Mouse (Mus musculus) embryonic facial prominence, embryonic 13.5 days (tissue): ENCODE data around the gene Zfp811. TPM values are rescaled to one million over a fixed set of nuclear protein-coding genes. Genes with fewer than 3 reads are reported as not detected.
"Not testable (repeated sequence)": the region's sequence is repeated elsewhere in the genome, so short reads cannot be mapped to it uniquely, and the experiment has no call there.

Source experiments
- ATAC-seq: fragments of 200-750 bp; cut with Nextera tagmentation; 2 replicates; pipeline ENCODE4 v1.8.0; 2017; ENCODE audit warnings: low read depth; ENCODE audit not compliant: insufficient number of reproducible peaks, insufficient read depth, low FRiP score, low TSS enrichment
- H3K27ac ChIP-seq: fragments of 300-500 bp; sonication (generic); 2 replicates; pipeline ENCODE4 v1.5.1; 2015; ENCODE audit warnings: moderate library complexity, mild to moderate bottlenecking, inconsistent platforms
- H3K27me3 ChIP-seq: fragments of 300-500 bp; sonication (generic); 2 replicates; pipeline ENCODE4 v1.6.1; 2015; ENCODE audit warnings: mild to moderate bottlenecking, inconsistent platforms
- H3K36me3 ChIP-seq: fragments of 300-500 bp; sonication (generic); 2 replicates; pipeline ENCODE4 v1.6.1; 2015; ENCODE audit warnings: mild to moderate bottlenecking, inconsistent platforms
- H3K4me1 ChIP-seq: fragments of 300-500 bp; sonication (generic); 2 replicates; pipeline ENCODE4 v1.6.1; 2015; ENCODE audit warnings: inconsistent platforms
- H3K4me2 ChIP-seq: fragments of 300-500 bp; sonication (generic); 2 replicates; pipeline ENCODE4 v1.6.1; 2015; ENCODE audit warnings: moderate library complexity, mild to moderate bottlenecking, inconsistent platforms
- H3K4me3 ChIP-seq: fragments of 300-500 bp; sonication (generic); 2 replicates; pipeline ENCODE4 v1.5.1; 2015; ENCODE audit warnings: mild to moderate bottlenecking, inconsistent platforms
- H3K9ac ChIP-seq: fragments of 300-500 bp; sonication (generic); 2 replicates; pipeline ENCODE4 v1.6.1; 2015; ENCODE audit warnings: mild to moderate bottlenecking, inconsistent platforms
- H3K9me3 ChIP-seq: fragments of 300-500 bp; sonication (generic); 2 replicates; pipeline ENCODE4 v1.6.1; 2016; ENCODE audit warnings: inconsistent platforms
- WGBS: fragments of 180-500 bp; shearing (Covaris S2); methylation state at CpG from one replicate; pipeline ENCODE4 v1.1.7; 2015; ENCODE audit warnings: mixed read lengths; 5-methylcytosine and 5-hydroxymethylcytosine counted together
- polyA plus RNA-seq: library from polyadenylated mRNA; unstranded; fragments of >200 nt; fragmentation: Nextera tagmentation; extraction: Ambion mirVana; gene quantifications from 2 replicates; pipeline ENCODE4 v1.2.1, GENCODE M21; 2015

Zfp811 gene
- 6.8 and 9.4 TPM in 2 replicates for polyA plus RNA-seq

DNA sequence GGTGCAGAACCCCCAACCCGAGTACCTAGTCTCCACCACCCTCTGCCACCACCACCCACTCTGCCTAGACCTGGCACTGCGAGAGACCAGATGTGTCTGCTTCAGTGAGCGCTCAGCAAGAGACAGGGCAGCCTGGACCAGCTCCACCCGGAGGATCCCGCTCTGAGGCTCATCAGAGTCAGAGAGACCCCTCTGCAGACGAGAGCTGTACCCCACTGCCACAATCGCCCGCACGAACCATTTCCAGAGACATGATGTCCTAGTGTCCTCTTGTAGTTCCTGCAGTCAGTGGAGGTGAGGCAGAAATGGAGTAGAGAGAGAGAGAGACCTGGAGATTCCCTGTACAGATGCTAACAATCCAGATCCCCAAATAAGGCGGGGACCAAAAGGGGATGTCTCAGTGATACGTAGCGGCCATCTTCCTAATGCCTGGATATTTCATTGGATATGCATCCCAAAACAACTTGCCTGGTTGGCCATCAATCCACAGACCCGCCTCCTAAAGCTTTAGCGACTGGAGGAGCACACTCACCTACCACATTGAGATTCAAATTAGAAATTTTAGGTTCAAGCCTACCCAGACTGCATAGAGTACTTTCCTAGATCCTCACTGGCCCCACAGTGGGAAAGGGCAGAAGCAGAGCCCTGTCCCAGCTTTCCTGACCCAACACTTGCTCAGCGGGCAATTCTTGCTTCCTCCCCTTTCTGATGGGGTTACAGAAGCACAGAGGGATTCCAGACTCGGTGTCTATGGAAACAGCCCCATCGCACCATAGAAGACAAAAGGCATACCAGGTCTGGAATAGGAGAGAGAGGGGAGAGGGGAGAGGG is at the start of gene Zfp811:
Gene Zfp811 (minus strand): TSS at position 388 of the 831 bp plus-strand sequence.
- peak within 1 kb of the TSS; percentile 69; the same call in 1 of the 2 replicates for H3K27ac ChIP-seq
- 2% methylated on average over 17 of the region's 17 CpGs for WGBS
- H3K4me1 ChIP-seq, result peaks cover 6% of the 10 kb centered on the region
- H3K4me3 ChIP-seq, result peak within 1 kb of the TSS; percentile 59
- peak within 1 kb of the TSS; percentile 75 for H3K4me2 ChIP-seq
- H3K36me3 ChIP-seq, result no peaks in the 10 kb centered on the region; the same call in 1 of the 2 replicates
- H3K9ac ChIP-seq, result peak within 1 kb of the TSS; percentile 75
- no peaks in the 10 kb centered on the region for H3K27me3 ChIP-seq
- peak; percentile 87 for ATAC-seq
- no peaks in the 10 kb centered on the region for H3K9me3 ChIP-seq

DNA sequence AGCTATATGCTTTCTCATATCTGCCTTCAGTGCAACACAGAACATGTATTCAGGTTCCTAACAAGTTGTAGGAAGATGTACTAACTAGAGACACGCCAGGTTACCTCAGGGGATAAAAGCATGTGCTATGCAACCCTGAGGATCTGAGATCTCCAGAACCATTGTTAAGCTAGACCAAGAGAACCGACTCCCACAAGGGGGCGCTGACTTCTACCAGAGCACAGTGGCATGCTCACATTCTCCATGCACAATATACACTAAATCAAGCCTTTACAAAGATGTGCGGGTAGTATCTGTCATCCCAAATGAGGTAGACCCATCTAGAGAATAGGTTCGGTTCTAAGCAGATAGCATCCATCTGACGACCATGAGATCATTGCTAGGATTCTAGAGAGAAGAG is 47.0 kb upstream of the Zfp811 start:
- not testable (repeated sequence) for H3K9ac ChIP-seq, H3K4me3 ChIP-seq, H3K27me3 ChIP-seq, H3K4me2 ChIP-seq, ATAC-seq, H3K27ac ChIP-seq, H3K9me3 ChIP-seq, H3K4me1 ChIP-seq, H3K36me3 ChIP-seq
- 63% methylated on average over 4 of the region's 6 CpGs for WGBS

DNA sequence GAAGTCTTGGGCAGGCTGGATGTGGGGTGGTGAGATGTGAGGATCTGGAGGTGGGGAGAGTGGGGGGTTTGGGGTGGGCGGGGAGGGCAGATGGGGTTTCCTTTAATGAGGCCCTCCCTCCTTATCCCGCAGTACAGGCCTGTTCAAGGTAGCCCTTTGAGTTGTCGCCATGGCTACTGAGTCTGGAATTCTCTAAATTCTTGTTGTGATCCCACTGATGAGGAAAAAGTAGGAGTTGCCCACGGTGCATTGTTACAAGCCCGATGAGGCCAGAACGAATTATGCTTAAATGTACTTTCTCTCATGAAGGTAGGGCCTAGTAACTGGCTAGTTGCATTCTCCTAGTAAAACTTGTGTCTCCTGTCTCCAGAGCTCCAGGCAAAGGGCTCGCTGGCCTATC is 41.9 kb upstream of the Zfp811 start:
- no peak for ATAC-seq
- 44% methylated on average over 7 of the region's 7 CpGs for WGBS
- no peak overlapping the region for H3K4me2 ChIP-seq
- no peaks in the 10 kb centered on the region for H3K9me3 ChIP-seq
- no peaks in the 10 kb centered on the region for H3K27me3 ChIP-seq
- no peak overlapping the region for H3K4me3 ChIP-seq
- H3K9ac ChIP-seq, result no peak overlapping the region
- no peaks in the 10 kb centered on the region for H3K4me1 ChIP-seq
- no peak overlapping the region for H3K27ac ChIP-seq
- H3K36me3 ChIP-seq, result no peaks in the 10 kb centered on the region

DNA sequence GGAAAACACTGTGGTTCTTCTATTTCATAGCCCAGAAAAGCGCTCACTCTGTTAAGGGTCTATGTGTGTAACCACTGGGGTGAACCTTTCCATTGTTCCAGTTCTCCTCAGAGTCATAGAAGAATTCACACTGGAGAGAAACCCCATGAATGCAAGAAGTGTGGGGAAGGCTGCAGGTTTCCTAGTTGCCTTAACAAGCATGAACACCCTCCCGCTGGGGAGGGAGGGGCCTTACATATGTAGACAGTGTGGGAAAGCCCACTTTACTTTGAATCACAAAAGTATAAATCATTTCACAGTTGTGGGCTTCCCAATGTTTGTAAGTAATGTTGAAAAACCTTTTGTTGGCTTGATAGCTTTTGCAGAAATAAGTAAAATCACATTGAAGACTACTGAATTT is 31.7 kb upstream of the Zfp811 start:
- Histone ChIP-seq H3K9ac (no peak overlapping the region), H3K36me3 (no peaks in the 10 kb centered on the region), H3K9me3 (no peaks in the 10 kb centered on the region), H3K27ac (no peak overlapping the region), H3K4me3 (no peak overlapping the region), H3K4me2 (no peak overlapping the region), H3K4me1 (peaks cover 3% of the 10 kb centered on the region; the same call in 1 of the 2 replicates), H3K27me3 (no peaks in the 10 kb centered on the region)
- 72% methylated on average over 2 of the region's 2 CpGs for WGBS
- ATAC-seq, result no peak

DNA sequence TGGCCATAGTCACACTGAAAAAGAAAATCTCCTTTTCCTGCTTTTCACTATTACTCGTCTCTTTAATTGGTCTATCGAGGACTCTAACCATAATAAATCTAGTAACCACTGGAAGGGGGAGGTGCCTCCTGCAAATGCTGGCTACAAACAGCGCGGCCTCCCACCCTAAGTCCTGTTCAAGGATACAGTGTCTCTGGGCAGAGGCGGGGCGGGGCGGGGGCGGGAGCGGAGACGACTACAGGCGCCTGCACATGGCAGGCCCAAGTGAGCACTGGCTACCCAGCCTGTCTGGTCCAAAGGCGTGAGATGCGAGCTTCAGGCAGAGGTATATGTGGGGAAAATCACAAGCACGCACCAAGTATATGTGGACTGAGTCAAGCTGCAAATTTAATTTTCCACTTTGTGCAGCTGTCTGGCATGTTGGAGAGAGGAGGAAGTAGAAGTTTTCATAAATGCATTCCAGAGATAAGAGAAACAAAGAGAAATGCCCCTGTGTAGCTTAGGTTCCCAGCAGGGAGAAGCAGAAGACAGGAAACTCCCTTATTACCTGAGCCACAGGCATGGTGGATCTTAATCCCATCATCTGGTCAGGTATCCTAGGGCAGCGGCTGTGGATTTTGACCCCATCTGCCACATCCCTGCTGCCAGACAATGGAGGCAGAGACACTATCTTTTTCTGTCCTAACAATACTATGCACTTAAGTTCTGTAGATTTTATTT is 29.5 kb upstream of the Zfp811 start:
- Histone ChIP-seq H3K36me3 (no peaks in the 10 kb centered on the region), H3K4me3 (no peak overlapping the region), H3K9me3 (no peaks in the 10 kb centered on the region), H3K4me1 (peaks cover 3% of the 10 kb centered on the region; the same call in 1 of the 2 replicates), H3K9ac (no peak overlapping the region), H3K27ac (no peak overlapping the region), H3K27me3 (no peaks in the 10 kb centered on the region), H3K4me2 (peak overlapping the region; percentile 35)
- ATAC-seq, result no peak
- WGBS, result 27% methylated on average over 15 of the region's 15 CpGs

DNA sequence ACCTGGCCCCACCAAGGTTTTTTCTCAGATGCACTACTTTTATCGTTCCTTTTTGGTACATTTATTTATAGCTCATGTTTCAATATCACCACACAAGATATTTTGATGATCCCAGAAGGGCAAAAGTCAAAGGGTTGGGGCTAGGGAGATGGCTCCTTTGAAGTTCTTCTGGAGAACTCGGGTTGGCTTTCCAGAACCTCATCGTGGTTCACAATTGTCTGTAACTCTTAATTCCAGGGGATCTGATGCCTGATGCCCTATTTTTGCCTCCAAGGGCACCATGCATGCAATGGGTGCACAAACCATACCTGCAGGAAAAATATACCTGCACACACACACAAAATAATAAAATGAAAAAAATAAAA is 20.7 kb upstream of the Zfp811 start:
- WGBS, result 31% methylated on average over 3 of the region's 3 CpGs
- H3K4me2 ChIP-seq, result peak overlapping the region; percentile 87
- H3K27ac ChIP-seq, result no peak overlapping the region
- H3K9ac ChIP-seq, result no peak overlapping the region
- peak overlapping the region; percentile 83 for H3K4me3 ChIP-seq
- H3K4me1 ChIP-seq, result peaks cover 8% of the 10 kb centered on the region
- peaks cover 18% of the 10 kb centered on the region for H3K36me3 ChIP-seq
- no peak for ATAC-seq
- no peaks in the 10 kb centered on the region for H3K27me3 ChIP-seq
- no peaks in the 10 kb centered on the region for H3K9me3 ChIP-seq

DNA sequence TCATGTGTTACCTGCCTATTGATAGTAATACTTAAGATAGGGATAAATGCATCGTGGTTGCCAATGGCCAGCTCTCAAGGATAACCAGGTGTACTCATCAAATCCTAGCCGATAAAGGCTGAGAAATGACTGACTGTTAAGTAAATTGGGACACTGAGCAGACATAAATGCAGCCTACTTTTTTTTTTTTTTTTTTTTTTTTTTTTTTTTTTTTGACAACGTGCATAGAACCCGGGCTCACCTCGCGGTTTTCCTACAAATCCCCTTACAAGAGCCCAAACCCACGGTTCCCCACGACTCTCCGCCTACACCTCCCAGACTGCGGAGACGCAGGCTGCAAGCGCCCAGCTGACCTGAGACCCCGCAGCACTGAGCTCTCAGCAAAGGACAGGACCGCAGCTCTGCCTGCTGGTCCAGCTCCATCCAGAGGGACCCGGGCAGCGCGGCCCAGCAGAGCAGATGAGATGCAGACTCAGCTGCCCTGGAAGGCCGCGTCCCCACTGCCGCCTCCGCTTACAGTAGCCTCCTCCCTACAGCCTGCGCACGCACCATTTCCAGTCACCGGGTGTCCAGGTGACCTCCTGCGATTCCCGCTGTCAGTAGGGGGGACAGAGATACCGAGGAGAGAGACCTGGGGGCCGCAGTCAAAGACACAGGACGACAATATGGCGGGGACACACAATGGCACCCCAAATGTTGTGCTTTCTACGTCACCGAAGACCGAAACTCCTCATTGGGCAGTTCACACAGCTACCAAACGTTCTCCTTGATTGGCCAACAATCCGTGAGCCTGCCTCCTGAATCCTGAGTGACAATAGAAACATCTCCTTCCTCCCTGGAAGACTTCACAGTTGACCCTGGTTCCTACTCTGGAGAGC is 20.0 kb upstream of the Zfp811 start, which contains the start of gene Zfp799:
Gene Zfp799 (minus strand): TSS at position 722 of the 878 bp plus-strand sequence.
- peak within 1 kb of the TSS; percentile 83 for H3K4me3 ChIP-seq
- peak within 1 kb of the TSS; percentile 87 for H3K4me2 ChIP-seq
- peak; percentile 94 for ATAC-seq
- H3K9me3 ChIP-seq, result no peaks in the 10 kb centered on the region
- peak within 1 kb of the TSS; percentile 69 for H3K27ac ChIP-seq
- H3K36me3 ChIP-seq, result peaks cover 24% of the 10 kb centered on the region
- peak within 1 kb of the TSS; percentile 96 for H3K9ac ChIP-seq
- WGBS, result 1% methylated on average over 35 of the region's 35 CpGs
- H3K4me1 ChIP-seq, result peaks cover 8% of the 10 kb centered on the region
- H3K27me3 ChIP-seq, result no peaks in the 10 kb centered on the region

DNA sequence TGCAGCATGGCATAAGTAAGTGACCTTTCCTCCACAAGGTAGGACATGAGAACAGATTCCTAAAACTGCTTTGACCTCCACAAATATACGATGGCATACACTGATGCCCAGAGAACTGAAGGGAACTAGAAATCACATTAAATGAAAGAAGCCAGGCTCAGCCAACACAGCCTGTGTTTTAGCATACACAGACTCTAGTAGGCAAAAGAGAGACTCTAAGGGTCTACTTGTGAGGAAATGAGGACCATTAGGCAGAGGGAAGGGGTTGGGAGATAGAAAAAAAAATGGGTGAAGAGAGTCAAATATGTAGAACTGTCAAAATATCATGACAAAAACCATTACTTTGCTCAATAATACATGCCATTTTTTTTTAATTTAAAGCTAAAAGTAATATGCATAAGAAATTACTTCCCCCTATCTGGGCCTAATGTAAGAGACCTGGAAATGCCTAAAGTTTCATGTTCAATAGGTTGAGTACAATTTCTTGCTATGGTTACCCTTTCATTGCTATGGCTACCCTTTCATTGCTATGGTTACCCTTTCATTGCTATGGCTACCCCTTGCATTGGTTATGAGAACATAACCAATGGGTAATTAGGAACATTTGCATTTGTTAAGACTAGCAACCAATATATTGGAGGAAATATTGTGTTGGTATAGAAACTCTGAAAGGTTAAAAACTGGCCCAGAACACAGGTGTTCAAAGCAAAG is 6.5 kb upstream of the Zfp811 start:
- WGBS, result 97% methylated on average over 1 of the region's 1 CpGs
- peaks cover 46% of the 10 kb centered on the region for H3K36me3 ChIP-seq

DNA sequence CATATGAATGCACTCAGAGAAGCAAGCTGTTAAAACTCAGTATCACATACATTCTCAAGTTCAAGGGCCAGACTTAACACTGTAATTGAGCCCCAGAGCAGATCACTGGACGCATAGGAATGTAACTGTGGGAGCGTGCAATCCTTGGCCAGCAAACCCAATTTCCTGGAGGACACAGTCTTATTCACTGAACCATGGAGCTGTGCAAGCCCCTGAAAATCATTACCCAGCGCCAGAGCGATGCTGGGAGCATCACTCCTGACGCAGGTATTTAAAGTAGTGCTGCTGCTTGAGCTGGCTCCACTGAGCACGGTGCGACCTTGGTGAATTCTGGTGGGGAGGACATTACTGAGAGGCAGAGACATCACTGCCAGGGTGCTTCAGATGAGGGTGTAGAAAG is 4.4 kb upstream of the Zfp811 start:
- no peaks in the 10 kb centered on the region for H3K9me3 ChIP-seq
- H3K36me3 ChIP-seq, result peaks cover 27% of the 10 kb centered on the region
- no peak overlapping the region for H3K4me3 ChIP-seq
- ATAC-seq, result no peak
- no peaks in the 10 kb centered on the region for H3K27me3 ChIP-seq
- H3K4me2 ChIP-seq, result no peak overlapping the region
- peaks cover 2% of the 10 kb centered on the region for H3K4me1 ChIP-seq
- no peak overlapping the region for H3K27ac ChIP-seq
- H3K9ac ChIP-seq, result no peak overlapping the region
- WGBS, result 76% methylated on average over 7 of the region's 7 CpGs

More for the DNA sequence above, 6.5 kb upstream of the Zfp811 start:
- Histone ChIP-seq H3K9ac (no peak overlapping the region), H3K4me3 (no peak overlapping the region), H3K4me2 (no peak overlapping the region), H3K4me1 (no peaks in the 10 kb centered on the region), H3K27me3 (no peaks in the 10 kb centered on the region), H3K9me3 (no peaks in the 10 kb centered on the region), H3K27ac (no peak overlapping the region)
- ATAC-seq, result no peak

DNA sequence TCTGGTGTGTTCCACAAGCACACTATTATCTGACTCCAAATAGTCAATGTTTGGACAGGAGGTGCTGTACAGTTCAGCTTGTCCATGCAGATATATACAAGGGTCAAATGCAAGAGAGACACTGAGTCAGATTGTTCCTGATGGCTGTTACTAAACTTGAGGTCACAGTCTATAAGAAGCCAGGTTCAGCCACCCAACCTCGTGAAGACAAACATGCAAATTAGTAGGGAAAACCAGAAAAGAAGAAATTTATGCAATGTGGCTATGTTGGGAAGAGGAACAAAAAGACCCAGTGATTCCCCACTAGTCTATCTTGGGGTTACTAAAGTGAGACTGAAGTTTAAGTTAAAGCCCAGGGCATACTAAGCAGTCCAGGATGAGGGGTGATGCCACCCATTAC is 917 bp upstream of the Zfp811 start:
- Histone ChIP-seq H3K27me3 (no peaks in the 10 kb centered on the region), H3K9ac (no peak overlapping the region), H3K4me2 (no peak overlapping the region), H3K4me3 (no peak overlapping the region), H3K36me3 (peaks cover 4% of the 10 kb centered on the region), H3K4me1 (peaks cover 6% of the 10 kb centered on the region), H3K9me3 (no peaks in the 10 kb centered on the region), H3K27ac (no peak overlapping the region)
- ATAC-seq, result no peak
- 27% methylated on average over 1 of the region's 1 CpGs for WGBS

DNA sequence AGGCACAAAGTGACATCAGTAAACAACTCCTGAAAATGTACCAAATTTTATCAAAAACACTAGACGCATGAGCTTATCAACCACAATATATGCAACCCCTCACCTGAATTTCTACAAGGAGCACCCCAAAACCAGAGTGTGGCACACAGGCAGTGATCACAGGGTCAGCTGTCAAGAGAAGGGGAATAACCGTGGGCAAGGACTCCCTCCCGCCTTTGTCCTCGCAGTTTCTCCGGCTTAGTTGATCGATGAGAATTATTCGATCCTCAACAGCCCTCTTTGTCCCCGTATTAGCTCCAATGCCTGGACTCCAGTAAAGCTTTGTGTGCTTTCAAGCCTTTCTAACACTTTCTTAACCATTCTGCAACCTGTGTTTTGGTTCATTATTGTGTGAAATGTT is 810 bp downstream of the Zfp811 start:
- peak overlapping the region; percentile 75 for H3K4me2 ChIP-seq
- no peaks in the 10 kb centered on the region for H3K27me3 ChIP-seq
- peak overlapping the region; percentile 59 for H3K4me3 ChIP-seq
- no peaks in the 10 kb centered on the region for H3K9me3 ChIP-seq
- H3K36me3 ChIP-seq, result no peaks in the 10 kb centered on the region
- ATAC-seq, result no peak
- peak overlapping the region; percentile 75 for H3K9ac ChIP-seq
- 7% methylated on average over 8 of the region's 8 CpGs for WGBS
- peaks cover 6% of the 10 kb centered on the region for H3K4me1 ChIP-seq
- peak overlapping the region; percentile 69; the same call in 1 of the 2 replicates for H3K27ac ChIP-seq
